Mouse (Mus musculus) layer of hippocampus, postnatal 14 days (tissue): ENCODE measurements at regions not wholly inside any gene's neighbourhood (a gene's known extent, or its start where the extent isn't known, plus 50 kb on each side); places are given as distances from the start of the nearest gene placed in this dataset.

Source experiments
- DNase-seq, 2 experiments: peaks; one replicate each; pipeline ENCODE4 v3.0.0; 2021 to 2022; ENCODE audit warnings: low spot score in 2 of 2, mixed read lengths in 1 of 2

DNA sequence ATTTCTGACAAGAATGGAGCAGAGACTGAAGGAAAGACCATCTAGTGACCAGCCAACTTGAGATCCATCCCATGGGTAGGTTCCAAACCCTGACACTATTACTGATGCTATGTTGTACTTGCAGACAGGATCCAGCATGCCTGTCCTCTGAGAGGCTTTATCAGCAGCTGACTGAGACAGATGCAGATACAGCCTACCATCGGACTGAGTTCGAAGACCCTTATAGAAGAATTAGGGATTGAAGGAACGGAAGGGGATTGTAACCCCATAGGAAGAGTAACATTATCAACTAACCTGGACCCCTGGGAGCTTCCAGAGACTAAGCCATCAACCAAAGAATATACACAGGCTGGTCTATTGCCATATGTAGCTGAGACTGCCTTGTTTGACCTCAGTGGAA, 183.1 kb upstream of the Adcy2 start:
- no peak for DNase-seq

DNA sequence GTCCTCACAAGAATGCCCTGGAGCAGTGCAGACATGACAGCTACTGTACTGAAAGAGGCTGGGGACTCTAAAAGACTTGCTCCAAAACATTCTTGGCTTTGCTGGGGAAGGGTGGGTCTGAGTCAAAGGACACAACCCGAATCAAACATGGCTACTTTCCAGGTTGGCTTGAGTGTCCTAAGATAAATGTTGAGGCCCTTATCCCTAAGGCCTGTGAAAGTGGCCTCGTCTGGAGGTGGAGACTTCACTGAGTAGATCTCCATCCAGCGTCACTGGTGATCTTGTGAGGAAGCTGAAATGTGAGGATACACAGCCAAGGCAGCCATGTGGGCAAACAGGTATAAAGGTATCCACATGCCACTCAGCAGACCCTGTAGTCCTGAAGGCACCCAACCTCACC, 191.3 kb upstream of the Adcy2 start:
- DNase-seq: no peak

DNA sequence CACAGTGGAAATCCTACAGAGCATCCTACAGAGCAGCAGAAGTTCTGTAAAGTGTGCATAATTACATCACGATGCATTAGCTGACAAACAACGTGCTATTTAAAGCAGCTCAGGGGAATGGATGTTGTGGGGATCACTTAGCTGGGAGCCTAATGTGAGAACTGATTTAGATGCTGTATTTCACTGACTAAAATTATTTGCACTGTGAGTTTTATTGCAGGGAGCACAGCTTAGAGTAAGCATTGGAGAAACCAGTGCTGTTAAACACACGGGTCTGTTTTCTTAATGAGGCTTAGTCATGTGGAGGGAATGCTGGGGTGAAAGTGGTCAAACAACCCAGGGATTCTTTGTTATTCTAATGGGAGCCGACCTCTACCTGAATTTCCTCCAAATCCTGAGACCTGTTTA, 197.1 kb upstream of the Adcy2 start:
- DNase-seq: no peak

GRCm38 (mm10) chr13:69207741-69208568, 208.6 kb upstream of the Adcy2 start:
- no peak for DNase-seq

DNA sequence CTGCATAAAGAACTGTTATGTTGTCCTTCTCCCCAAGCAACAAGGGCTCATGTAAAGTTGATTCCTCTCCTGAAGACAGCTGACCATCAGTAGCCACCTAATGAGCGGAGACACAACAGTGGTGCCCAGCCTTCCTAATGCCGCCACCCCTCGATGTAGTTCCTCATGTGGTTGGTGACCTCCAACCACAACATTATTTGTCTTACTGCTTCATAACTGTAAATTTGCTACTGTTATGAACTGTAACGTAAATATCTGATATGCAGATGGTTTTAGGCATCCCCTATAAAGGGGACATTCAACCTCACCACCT, 209.2 kb upstream of the Adcy2 start:
- DNase-seq: no peak

- DNase-seq: no peak
Measured at GRCm38 (mm10) chr13:69216579-69216978, 217.2 kb upstream of the Adcy2 start.

- no peak for DNase-seq
Measured at GRCm38 (mm10) chr13:69220425-69220824, 221.1 kb upstream of the Adcy2 start.

- DNase-seq: no peak
Measured at GRCm38 (mm10) chr13:69226538-69226937, 227.2 kb upstream of the Adcy2 start.

- no peak for DNase-seq
Measured at GRCm38 (mm10) chr13:69230361-69230943, 231.1 kb upstream of the Adcy2 start.

DNA sequence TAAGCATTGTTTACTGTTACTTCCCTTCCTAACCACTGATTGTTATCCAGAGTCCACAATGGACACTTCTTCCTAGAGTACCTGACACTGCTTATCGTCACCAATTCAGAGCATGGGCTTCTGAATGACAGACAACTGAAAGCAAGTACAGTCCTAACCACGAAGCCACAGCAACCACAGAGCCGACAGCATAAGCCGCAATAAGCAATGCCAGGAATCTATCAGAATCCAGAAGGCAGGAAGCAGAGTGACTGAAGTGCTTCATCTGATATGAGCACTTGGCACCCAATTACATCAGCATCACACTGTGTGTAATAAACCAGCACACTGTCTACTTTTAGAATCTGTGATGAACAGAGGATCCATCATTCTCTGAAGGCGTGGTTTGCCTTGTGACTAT, 237.0 kb upstream of the Adcy2 start:
- DNase-seq: peak; percentile 36 to 77

DNA sequence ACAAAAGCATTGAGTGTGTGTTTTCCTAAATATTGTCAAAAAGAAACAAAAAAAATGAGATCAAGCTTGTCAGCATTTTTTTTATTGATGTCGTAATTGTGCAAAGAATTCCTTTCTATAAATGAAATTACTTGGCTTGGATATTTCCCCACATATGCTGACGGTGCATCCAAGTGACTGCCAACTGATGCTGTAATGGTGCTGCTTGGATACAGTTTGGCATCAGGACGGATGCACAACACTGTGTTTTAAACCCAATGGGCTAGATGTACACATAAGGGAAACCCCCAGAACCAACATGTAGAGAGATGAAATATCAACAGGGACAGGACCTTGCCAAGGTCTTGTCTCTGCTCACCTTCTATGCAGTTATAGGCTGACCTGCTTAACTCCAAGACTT, 238.6 kb upstream of the Adcy2 start:
- DNase-seq: peak in 1 of 2 experiments; percentile 31

DNA sequence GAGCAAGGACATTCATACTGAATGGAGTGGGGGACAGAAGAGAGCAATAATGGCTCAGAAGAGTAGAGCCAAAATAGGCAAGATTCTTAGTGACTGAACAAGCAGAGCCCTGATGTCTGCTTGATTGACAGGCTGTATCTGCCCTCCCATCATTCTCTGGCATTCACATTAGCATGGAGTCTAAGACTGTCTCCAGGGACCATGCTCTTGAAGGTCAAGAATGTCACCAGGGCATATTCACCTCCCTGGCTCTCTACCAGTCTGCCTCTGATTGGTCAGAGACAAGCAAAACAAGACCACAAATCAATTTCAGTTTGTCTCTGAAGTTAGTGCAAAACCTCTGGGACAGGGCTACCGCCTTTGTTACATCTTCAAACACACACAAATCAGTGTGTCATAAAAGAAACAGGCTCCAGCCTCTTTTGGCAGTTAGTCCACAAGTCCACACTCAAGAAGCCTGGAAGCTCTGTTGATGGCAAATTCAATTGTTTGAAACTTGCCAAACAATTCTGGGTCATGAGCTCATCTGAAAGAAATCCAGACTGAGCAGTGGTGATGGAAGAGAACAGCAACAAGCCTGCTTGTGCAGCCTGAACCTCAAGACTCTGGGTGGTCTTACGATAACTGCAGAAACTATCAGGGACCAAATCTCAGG, 240.0 kb upstream of the Adcy2 start:
- no peak for DNase-seq

DNA sequence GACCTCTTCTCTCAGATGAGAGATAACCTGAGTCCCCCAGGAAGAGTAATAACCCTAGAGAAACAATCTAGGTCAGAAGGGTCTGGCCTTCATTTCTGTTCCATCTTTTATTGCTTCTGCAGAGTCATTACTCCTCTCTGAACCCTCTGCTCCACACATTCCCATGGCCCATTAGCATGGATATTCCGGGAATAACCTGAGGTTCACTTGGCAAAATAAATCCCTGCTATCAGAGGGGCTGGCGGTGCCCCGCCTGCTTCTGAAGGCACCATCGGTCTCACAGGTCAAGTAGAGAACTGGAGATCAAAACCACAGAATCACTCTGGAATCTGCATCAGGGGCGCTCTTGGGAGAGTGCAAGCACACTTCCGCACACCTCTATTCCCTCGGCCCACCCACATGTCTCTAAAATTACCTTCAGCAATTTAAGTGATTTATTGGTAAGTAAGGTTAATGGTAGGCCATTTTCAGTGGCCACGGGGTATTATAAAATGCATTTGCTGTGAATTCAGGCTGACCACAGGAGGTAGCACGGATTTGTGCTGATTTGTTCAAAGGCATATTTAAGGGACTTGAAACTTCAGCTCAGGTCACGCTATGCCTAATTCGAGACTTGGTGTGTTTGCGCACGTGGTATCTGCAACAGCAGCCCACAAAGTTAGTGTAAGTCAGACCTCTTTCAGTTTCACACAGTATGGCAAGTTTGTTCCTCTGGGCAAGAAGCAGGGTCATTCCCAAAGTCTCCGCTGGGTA, 243.4 kb upstream of the Adcy2 start:
- DNase-seq: no peak

GRCm38 (mm10) chr13:69250334-69251129, 251.2 kb upstream of the Adcy2 start:
- no peak for DNase-seq

DNA sequence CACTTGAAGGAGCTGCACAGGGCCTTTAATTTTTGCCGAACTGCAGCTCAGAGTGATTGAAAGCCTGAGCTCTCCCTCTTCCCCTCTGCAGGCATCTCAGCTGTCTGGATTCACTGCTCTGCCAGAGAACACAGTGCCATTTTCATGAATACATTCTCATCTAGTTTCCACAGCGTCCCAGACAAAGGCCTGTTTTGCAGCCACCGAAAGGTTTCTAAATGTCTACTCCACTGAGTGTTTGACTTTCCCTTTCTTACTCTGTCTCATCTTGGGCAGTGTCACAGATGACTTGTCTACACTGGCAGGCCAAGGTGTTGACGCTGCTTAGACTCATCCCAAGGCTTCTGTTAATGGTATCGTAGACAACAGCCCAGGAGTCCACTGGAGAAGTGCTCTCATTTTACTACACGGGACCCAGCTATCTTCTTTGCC, 251.8 kb upstream of the Adcy2 start:
- no peak for DNase-seq

DNA sequence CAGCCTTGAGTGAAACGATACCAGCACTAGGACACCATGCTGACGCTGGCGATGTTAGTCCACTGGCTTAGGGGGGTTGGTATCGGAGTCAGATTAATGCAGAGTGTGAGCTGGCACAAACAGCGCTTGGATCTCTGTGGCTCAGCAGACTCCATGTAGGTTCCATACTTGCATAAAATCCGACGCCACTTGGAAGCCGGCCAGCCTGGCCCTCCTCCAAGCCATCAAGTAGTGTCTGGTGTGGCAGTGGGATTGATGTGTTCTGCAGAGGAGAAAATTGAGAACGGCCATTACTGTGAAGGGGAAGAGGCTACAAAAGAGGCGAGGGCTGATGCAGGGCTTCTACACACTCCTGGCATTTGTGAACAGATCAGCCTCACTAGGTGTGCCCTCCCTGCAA, 253.0 kb upstream of the Adcy2 start:
- DNase-seq: no peak

DNA sequence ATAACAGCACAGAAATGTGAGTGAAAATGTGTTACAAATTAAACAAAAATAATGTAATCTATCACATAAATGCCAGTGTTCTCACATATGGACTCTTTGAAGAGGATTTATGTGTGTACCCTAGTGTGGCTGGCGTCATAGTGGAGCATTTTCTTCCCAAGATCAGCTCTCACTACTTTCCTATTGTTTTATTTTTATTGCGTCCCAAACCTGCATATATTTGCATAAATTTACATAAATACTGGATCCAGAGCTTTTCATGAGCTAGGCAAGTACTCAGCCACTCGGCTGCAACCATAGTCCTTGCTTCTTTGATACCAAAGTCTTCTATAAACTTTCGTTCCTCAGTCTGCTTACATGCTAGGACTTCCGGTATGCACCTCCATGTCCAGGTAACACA, 261.1 kb upstream of the Adcy2 start:
- DNase-seq: no peak

- no peak for DNase-seq
Measured at GRCm38 (mm10) chr13:69260972-69261371, 261.6 kb upstream of the Adcy2 start.

DNA sequence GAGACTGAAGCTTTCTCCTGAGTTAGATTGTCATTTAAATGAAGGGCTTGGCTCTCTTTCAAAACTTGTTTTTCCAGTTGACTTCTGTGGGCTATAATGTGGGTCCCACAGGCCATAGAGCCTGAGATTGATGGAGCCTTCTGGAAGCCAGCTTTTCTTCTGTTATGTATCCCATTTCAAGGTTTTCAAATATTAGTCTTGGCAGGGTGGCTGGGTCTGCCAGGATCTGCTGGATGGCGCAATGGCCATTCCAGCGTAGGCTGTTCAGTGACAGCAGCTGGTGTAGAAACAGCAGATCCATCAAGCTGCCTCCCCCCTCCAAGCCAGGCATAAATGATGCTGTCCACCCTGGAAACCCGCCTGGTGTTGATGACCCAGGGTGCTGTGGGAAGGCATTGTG, 264.4 kb upstream of the Adcy2 start:
- DNase-seq: no peak

DNA sequence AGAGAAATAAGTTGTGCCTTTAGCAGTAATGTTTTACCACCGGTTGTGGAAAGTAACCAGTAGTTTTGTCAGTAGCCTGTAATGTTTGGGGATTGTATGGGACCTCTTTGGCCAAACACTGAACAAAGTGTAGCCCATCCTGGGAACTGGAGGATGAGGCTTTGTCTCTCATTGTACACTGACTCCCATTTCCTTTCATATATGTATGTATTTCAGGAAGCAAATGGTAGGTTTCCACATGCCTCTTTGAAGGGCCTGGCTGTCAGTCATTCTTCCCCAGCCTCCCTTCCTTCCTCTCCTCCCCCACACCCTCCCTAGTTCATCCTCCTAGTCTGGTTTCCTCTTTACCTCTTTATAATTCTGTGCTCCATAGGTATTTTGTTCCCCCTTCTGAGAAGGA, 266.7 kb upstream of the Adcy2 start:
- no peak for DNase-seq

- no peak for DNase-seq
Measured at GRCm38 (mm10) chr13:69272506-69272905, 261.0 kb upstream of the Nsun2 start.
